Mouse (Mus musculus) mouse embryonic stem cell (cell line): ENCODE results near the gene Olfr1197.

Experiments used
- in situ Hi-C, 2 experiments: fragments of 300-500 bp; cut with MboI; formaldehyde crosslinking; loops; 1 replicate in 1 of 2; 3 replicates in 1 of 2; pipeline ENCODE4 v1.14.3; 2019 to 2020; ENCODE audit warnings: low sequenced_read_pairs in 2 of 2, low pct_unique_long_range_greater_than_20kb in 1 of 2, mixed read lengths in 1 of 2; ENCODE audit not compliant: unreplicated experiment in 1 of 2

Olfr1197 gene

GRCm38 (mm10) chr2:88732266-88732665 lies at the start of gene Olfr1197:
TSS of gene Olfr1197 (minus strand) at chr2:88732366.
- in situ Hi-C loops = no loop called here

GRCm38 (mm10) chr2:88770388-88770787 lies 38.2 kb upstream of the Olfr1197 start, which contains the start of gene Olfr1200:
TSS of gene Olfr1200 (minus strand) at chr2:88770488.
- in situ Hi-C loops = no loop called here

GRCm38 (mm10) chr2:88760369-88760768 lies 28.2 kb upstream of the Olfr1197 start, which contains the start of gene Olfr1199:
TSS of gene Olfr1199 (minus strand) at chr2:88760469.
- in situ Hi-C loops = no loop called here

DNA sequence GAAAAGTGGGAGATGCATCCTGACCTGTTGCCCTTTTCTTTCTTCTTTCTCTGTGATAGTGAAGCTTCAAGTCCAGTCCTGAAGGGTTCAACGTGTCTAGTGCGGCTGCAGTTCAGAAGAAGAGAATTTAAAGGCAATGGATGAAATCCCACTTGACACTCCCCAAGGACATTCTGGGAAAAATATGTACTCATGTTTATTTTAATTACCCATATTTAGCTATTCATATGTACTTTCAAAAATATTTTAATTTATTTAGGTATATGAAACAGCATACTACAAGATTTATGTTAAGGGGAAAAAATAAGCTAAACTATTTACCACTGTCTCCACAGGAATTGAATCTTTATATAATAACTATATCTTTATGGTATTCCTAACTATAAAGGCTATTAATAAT lies 19.1 kb upstream of the Olfr1197 start, which contains the start of gene Olfr1198:
Gene Olfr1198, minus strand, starts transcription at position 101 of the 400 bp plus-strand sequence.
- in situ Hi-C loops = no loop called here

DNA sequence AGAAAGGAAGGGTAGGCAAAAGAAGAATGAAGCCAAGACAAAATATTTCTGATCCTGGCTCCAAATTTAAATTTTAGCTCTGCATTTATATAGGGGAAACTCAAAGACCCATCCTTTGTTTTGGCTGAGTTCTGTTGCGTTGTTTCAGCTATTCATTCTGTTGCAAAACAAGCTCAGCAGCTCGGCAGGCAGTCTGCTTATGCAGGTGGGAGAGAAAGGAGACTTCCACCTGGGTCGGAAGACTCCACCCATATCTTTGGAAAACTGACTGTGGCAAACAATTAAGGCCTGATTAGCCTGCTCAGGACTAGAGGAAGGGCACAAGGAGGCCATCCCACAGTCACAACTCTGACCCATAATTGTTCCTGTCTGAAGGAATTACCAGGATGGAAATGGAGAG lies 11.2 kb upstream of the Olfr1197 start:
- in situ Hi-C loops = no loop called here

- in situ Hi-C loops = no loop called here
These were observed 27.7 kb downstream of the Olfr1197 start, which contains the start of gene Olfr1196 for GRCm38 (mm10) chr2:88704497-88704896. TSS of gene Olfr1196 (minus strand) at chr2:88704597.

GRCm38 (mm10) chr2:88689087-88689486 lies 43.1 kb downstream of the Olfr1197 start, which contains the start of gene Olfr1195:
TSS of gene Olfr1195 (minus strand) at chr2:88689187.
- in situ Hi-C loops = no loop called here
